Mouse (Mus musculus): ENCODE measurements around the gene Cacna2d2. TPM values are rescaled to one million over a fixed set of nuclear protein-coding genes. Genes with fewer than 3 reads are reported as not detected.

The Cacna2d2 gene
- total and polyA plus RNA-seq, 3 experiments: 12.9 to 14.1 (median 13.3) TPM

DNA sequence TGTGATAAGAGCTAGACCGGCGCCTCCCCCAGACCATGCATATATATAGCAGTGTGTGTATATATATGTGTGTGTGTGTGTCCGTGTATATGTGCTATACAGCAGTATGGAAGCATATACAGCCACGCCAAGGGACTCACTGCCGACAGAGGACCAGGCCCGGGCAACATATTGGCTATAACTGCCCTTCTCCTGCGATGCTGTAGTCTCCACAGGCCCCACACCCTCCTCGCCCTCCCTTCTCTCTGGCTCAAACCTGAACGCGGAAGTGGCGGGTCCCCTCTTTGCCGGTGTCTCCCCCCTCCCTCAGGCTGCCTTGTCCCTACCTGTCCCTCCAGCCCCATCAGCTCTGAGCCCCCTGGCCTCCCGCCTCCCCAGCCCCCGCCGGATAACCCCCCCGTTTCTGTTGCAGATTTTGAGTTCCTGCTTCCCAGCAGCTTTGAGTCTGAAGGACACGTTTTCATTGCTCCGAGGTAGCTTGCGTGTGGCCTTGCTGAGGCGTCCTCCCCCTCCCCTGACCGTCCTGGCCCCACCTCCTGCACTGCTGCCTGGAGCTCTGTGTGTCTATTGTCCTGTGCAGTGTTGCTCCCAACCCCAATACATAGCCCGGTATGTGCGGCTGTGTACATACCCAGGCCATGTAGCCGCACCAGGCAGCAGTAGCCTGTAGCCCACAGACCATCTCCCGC lies 122.4 kb downstream of the Cacna2d2 start:
- WGBS: 22% methylated on average over 25 of the region's 25 CpGs
- H3K36me3 ChIP-seq (ENCODE audit: control insufficient read depth, insufficient read depth, low read length): no peaks in the 10 kb centered on the region
- DNase-seq: no peak
- no peak overlapping the region for H3K9ac ChIP-seq (ENCODE audit: low read depth, low read length)
- H3K79me2 ChIP-seq (replicated peaks; ENCODE audit: control insufficient read depth, insufficient read depth, low read length): no peaks in the 10 kb centered on the region
- TF ChIP-seq POLR2A (IDR thresholded peaks at IDR 0.05; ENCODE audit: insufficient read depth, low read depth, low read length): no peak
- no peak for TF ChIP-seq CTCF (IDR thresholded peaks at IDR 0.05)
- no peak for TF ChIP-seq EP300 (IDR thresholded peaks at IDR 0.05; ENCODE audit: insufficient read depth, low read depth, low read length)
- H3K4me1 ChIP-seq (ENCODE audit: control insufficient read depth, insufficient read depth, low read length): no peaks in the 10 kb centered on the region
- intact Hi-C loops (cut with DNase I): no loop called here
- no peak overlapping the region for H3K27ac ChIP-seq
- H3K4me3 ChIP-seq: no peak overlapping the region
- peaks cover 3% of the 10 kb centered on the region; the same call in 1 of the 2 replicates for H3K27me3 ChIP-seq (ENCODE audit: control insufficient read depth, insufficient read depth, low read length)

DNA sequence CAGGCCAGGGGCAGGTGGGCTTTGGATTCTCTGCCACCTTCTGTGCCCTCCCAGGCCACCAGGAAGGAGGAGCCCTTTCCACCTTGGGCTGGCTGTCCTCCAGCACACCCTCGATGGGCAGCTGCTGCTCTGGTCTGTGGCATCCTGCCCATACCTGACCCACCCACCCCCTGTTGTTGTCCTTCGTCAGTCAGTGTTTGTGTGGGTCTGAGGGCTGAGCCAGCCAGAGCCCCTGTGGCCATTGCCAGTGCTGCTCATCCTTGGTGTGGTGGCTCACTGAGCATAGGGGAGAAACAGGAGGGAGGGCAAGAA lies 122.9 kb downstream of the Cacna2d2 start:
- Histone ChIP-seq H3K4me3 (no peak overlapping the region), H3K36me3 (ENCODE audit: control insufficient read depth, insufficient read depth, low read length) (no peaks in the 10 kb centered on the region), H3K9ac (ENCODE audit: low read depth, low read length) (no peak overlapping the region), H3K4me1 (ENCODE audit: control insufficient read depth, insufficient read depth, low read length) (no peaks in the 10 kb centered on the region), H3K79me2 (replicated peaks; ENCODE audit: control insufficient read depth, insufficient read depth, low read length) (no peaks in the 10 kb centered on the region), H3K27me3 (ENCODE audit: control insufficient read depth, insufficient read depth, low read length) (peaks cover 8% of the 10 kb centered on the region; the same call in 1 of the 2 replicates), H3K27ac (no peak overlapping the region)
- intact Hi-C loops (cut with DNase I): no loop called here
- no peak for DNase-seq
- TF ChIP-seq EP300 (IDR thresholded peaks at IDR 0.05; ENCODE audit: insufficient read depth, low read depth, low read length): no peak
- no peak for TF ChIP-seq POLR2A (IDR thresholded peaks at IDR 0.05; ENCODE audit: insufficient read depth, low read depth, low read length)
- no peak for TF ChIP-seq CTCF (IDR thresholded peaks at IDR 0.05)
- WGBS: 25% methylated on average over 2 of the region's 2 CpGs

DNA sequence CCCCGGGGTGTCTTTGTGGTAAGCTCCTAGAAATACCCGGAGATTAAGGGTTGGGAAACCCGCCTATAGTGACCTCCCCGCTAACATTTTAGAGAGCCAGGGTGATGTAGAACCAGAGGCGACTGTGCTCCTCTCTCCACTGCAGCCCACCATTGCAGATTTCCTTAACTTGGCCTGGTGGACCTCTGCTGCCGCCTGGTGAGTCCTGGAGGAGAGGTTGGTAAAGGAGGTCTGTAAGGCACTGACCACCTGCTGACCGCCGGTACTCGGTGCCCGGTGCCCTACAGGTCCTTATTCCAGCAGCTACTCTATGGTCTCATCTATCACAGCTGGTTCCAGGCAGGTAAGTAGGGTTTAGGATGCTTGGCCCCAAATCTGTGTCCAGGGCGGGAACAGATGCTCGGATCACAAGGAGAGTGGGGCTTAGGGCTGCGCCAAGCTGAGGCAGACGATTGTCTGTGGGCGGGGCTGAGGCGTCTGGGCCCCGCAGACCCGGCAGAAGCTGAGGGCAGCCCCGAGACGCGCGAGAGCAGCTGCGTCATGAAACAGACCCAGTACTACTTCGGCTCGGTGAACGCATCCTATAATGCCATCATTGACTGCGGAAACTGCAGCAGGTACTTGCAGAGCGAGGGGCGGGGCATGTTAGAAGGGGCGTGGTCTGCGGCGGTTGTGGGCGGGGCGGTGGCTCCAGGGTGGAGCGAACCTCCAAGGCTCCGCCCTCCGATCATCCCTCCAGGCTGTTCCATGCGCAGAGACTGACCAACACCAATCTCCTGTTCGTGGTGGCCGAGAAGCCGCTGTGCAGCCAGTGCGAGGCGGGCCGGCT lies 127.0 kb downstream of the Cacna2d2 start:
- intact Hi-C loops (cut with DNase I): no loop called here
- DNase-seq: peak; percentile 62 to 72
- no peak overlapping the region for H3K9ac ChIP-seq (ENCODE audit: low read depth, low read length)
- no peak overlapping the region for H3K27ac ChIP-seq
- no peak for TF ChIP-seq CTCF (IDR thresholded peaks at IDR 0.05)
- no peak for TF ChIP-seq EP300 (IDR thresholded peaks at IDR 0.05; ENCODE audit: insufficient read depth, low read depth, low read length)
- TF ChIP-seq POLR2A (IDR thresholded peaks at IDR 0.05; ENCODE audit: insufficient read depth, low read depth, low read length): no peak
- H3K4me3 ChIP-seq: 0 out of 2 replicates have a peak overlapping the region, but pooled peaks have one; percentile 14
- H3K79me2 ChIP-seq (replicated peaks; ENCODE audit: control insufficient read depth, insufficient read depth, low read length): no peaks in the 10 kb centered on the region
- H3K27me3 ChIP-seq (ENCODE audit: control insufficient read depth, insufficient read depth, low read length): peaks cover 8% of the 10 kb centered on the region; the same call in 1 of the 2 replicates
- no peaks in the 10 kb centered on the region for H3K36me3 ChIP-seq (ENCODE audit: control insufficient read depth, insufficient read depth, low read length)
- H3K4me1 ChIP-seq (ENCODE audit: control insufficient read depth, insufficient read depth, low read length): no peaks in the 10 kb centered on the region
- 14% methylated on average over 44 of the region's 44 CpGs for WGBS

- peak within 1 kb of the TSS; percentile 91 for H3K27ac ChIP-seq
- DNase-seq: peak; percentile 89 to 96
- peaks cover 9% of the 10 kb centered on the region for H3K79me2 ChIP-seq (replicated peaks; ENCODE audit: control insufficient read depth, insufficient read depth, low read length)
- H3K36me3 ChIP-seq (ENCODE audit: control insufficient read depth, insufficient read depth, low read length): peaks cover 5% of the 10 kb centered on the region; the same call in 1 of the 2 replicates
- peak within 1 kb of the TSS; percentile 93 for H3K9ac ChIP-seq (ENCODE audit: low read depth, low read length)
- intact Hi-C loops (cut with DNase I): loop anchor here (1.0 to 10.0 kb wide), 2 partner anchors 8 to 639 kb away; partner anchors contain the start of genes Cyb561d2, Manf and Nprl2
- peaks cover 13% of the 10 kb centered on the region for H3K4me1 ChIP-seq (ENCODE audit: control insufficient read depth, insufficient read depth, low read length)
- under 1% methylated on average over 48 of the region's 48 CpGs for WGBS
- no peaks in the 10 kb centered on the region for H3K27me3 ChIP-seq (ENCODE audit: control insufficient read depth, insufficient read depth, low read length)
- H3K4me3 ChIP-seq: peak within 1 kb of the TSS; percentile 89
- TF ChIP-seq EP300 (IDR thresholded peaks at IDR 0.05; ENCODE audit: insufficient read depth, low read depth, low read length) (peak; percentile 52; the same call in 1 of the 2 replicates), POLR2A (IDR thresholded peaks at IDR 0.05; ENCODE audit: insufficient read depth, low read depth, low read length) (peak; percentile 80), CTCF (IDR thresholded peaks at IDR 0.05) (peak; percentile 57)
Observed at GRCm38 (mm10) chr9:107533791-107534407, 134.5 kb downstream of the Cacna2d2 start, which contains the start of gene Tmem115. TSS of gene Tmem115 (plus strand) at chr9:107533945.

DNA sequence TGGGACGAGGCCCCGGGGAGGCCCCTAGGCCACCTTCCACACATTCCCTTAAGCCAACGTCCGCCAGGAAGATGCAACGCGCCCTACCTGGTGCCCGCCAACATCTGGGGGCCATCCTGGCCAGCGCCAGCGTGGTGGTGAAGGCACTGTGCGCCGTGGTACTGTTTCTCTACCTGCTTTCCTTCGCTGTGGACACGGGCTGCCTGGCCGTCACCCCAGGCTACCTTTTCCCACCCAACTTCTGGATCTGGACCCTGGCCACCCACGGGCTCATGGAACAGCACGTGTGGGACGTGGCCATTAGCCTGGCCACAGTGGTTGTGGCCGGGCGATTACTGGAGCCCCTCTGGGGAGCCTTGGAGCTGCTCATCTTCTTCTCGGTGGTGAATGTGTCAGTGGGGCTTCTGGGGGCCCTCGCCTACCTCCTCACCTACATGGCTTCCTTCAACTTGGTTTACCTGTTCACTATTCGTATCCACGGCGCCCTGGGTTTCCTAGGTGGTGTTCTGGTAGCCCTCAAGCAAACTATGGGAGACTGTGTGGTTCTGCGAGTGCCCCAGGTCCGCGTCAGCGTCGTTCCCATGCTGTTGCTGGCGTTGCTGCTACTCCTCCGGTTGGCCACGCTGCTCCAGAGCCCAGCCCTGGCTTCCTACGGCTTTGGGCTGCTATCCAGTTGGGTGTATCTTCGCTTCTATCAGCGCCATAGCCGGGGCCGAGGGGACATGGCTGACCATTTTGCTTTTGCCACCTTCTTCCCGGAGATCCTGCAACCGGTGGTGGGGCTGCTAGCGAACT lies 135.2 kb downstream of the Cacna2d2 start:
- H3K27me3 ChIP-seq (ENCODE audit: control insufficient read depth, insufficient read depth, low read length): no peaks in the 10 kb centered on the region

More for the DNA sequence above, 135.2 kb downstream of the Cacna2d2 start:
- DNase-seq: no peak
- intact Hi-C loops (cut with DNase I): loop anchor here (10.0 kb wide), 1 partner anchor 640 kb away; the partner anchor contains the start of gene Manf
- H3K27ac ChIP-seq: peak overlapping the region; percentile 91
- H3K4me3 ChIP-seq: peak overlapping the region; percentile 89
- peaks cover 5% of the 10 kb centered on the region; the same call in 1 of the 2 replicates for H3K36me3 ChIP-seq (ENCODE audit: control insufficient read depth, insufficient read depth, low read length)
- under 1% methylated on average over 40 of the region's 40 CpGs for WGBS
- H3K79me2 ChIP-seq (replicated peaks; ENCODE audit: control insufficient read depth, insufficient read depth, low read length): peaks cover 9% of the 10 kb centered on the region
- TF ChIP-seq EP300 (IDR thresholded peaks at IDR 0.05; ENCODE audit: insufficient read depth, low read depth, low read length) (no peak), POLR2A (IDR thresholded peaks at IDR 0.05; ENCODE audit: insufficient read depth, low read depth, low read length) (no peak), CTCF (IDR thresholded peaks at IDR 0.05) (no peak)
- peak overlapping the region; percentile 93 for H3K9ac ChIP-seq (ENCODE audit: low read depth, low read length)
- H3K4me1 ChIP-seq (ENCODE audit: control insufficient read depth, insufficient read depth, low read length): peaks cover 13% of the 10 kb centered on the region

Data from heart, adult 2 months (tissue).